Mouse (Mus musculus): ENCODE measurements at regions not wholly inside any gene's neighbourhood (a gene's known extent, or its start where the extent isn't known, plus 50 kb on each side); places are given as distances from the start of the nearest gene placed in this dataset.
"Not testable (repeated sequence)": the region's sequence is repeated elsewhere in the genome, so short reads cannot be mapped to it uniquely, and the experiment has no call there.

GRCm38 (mm10) chr5:10550115-10550514 is 303.8 kb upstream of the Gm5152 start:
- DNase-seq (ENCODE audit: low spot score) = not testable (repeated sequence)

GRCm38 (mm10) chr5:10562321-10562720 is 316.0 kb upstream of the Gm5152 start:
- no peak for DNase-seq (ENCODE audit: low spot score)

DNA sequence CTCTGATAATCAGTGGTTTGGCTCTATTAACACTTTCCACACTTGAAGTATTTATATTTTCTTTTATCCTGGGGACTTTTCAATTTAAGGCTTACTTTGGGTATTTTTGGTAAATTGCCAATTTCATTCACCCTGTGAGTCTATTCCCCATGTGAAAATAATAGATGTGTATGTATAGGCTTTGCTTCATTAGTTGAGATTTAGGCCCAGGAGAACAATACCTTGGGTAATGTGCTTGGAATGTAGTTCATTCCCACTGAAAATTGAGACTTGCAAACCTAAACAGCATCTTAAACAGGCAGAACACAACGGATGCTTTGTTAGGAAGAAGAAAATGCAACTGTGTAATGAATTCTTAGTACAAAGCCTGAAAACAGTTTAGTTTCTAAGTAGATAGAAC is 346.1 kb upstream of the Gm5152 start:
- no peak for DNase-seq (ENCODE audit: low spot score)

DNA sequence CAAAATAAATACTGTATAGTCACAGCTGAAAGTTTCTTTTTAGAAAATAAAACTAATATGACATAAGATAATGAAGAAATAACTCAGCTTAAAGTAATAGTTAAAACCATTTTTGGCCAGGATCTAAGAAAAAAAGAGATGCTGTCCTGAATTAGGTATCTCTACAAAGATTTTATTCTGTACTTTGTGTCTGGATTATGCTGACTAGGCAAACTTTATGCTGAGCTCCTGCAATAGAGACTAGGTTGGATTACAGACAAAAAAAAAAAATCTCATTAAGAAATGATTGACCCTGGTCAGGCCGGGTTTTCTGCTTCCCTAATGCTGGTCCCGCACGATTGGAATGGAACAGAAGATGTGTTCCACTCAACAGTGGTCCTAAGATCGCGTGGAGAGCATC is 346.8 kb upstream of the Gm8871 start:
- no peak for DNase-seq (ENCODE audit: low spot score)

DNA sequence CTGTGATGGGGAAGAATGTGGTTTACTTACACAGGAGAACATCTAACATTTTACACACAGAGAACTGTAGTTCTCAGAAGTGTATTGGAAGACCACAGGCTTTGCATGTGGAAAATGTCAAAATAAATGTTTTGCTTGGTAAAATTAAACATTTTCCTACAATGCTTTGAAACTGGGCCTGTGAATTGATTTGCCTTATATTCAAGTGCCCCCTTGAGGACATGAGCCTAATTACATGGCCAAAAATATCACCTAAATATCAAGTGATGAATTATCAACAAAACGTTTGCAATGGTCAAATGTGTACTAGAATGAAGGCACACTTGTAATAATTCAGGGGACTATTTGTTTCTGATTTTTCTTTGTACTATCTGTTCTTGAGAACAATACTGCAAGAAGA is 314.4 kb upstream of the Gm8871 start:
- peak; percentile 58 for DNase-seq (ENCODE audit: low spot score)

- DNase-seq (ENCODE audit: low spot score) = peak; percentile 68
Measured at GRCm38 (mm10) chr5:10648075-10648474, 299.5 kb upstream of the Gm8871 start.

GRCm38 (mm10) chr5:10663301-10663700 is 284.3 kb upstream of the Gm8871 start:
- no peak for DNase-seq (ENCODE audit: low spot score)

DNA sequence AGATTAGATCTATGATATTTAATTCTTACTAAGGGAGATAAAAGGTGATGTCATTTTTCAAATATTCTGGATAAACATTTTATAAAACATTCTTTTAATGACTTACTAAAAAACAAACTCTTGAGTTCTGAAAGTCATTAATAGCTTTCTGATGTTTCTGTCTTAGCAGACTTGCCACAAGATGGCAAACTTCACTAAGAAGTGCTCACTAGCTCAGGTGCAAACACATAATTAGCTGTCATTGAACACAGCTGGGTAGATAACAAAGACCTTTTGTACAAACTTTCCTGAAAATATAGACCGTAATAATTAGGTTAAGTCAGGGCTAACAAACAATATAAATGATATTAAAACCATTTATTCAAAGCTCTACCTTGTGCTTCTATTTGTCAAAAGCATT is 273.4 kb upstream of the Gm8871 start:
- peak; percentile 28 for DNase-seq (ENCODE audit: low spot score)

GRCm38 (mm10) chr5:10685519-10685918 is 262.1 kb upstream of the Gm8871 start:
- no peak for DNase-seq (ENCODE audit: low spot score)

- DNase-seq (ENCODE audit: low spot score) = no peak
Measured at GRCm38 (mm10) chr5:10727056-10727455, 220.5 kb upstream of the Gm8871 start.

DNA sequence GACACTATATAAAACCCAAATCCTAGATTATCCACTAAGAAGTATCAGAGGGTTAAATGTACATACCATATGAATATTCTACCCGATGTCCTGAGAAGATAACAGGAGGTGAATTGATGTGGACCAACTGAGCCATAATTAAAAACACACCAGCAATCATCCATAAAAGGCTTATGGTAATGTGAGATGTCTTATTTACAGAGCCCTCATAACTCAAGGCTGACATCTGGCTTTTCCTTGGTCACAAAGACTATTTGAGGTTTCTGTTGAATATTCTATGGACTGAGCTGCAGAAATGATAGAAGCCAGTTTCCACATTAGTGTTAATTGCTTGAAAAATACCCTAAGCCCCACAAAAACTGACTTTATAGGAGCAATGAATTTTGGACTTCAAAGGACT is 198.1 kb upstream of the Gm8871 start:
- DNase-seq (ENCODE audit: low spot score) = no peak

- no peak for DNase-seq (ENCODE audit: low spot score)
Measured at GRCm38 (mm10) chr5:10767469-10767868, 180.1 kb upstream of the Gm8871 start.

Data from retina, embryonic 14.5 days (tissue).